Mouse (Mus musculus) effector memory CD4-positive, alpha-beta T cell, adult 7 months (primary cell): ENCODE measurements around the gene Prss28. TPM values are rescaled to one million over a fixed set of nuclear protein-coding genes. Genes with fewer than 3 reads are reported as not detected.

ENCODE experiments used
- polyA plus RNA-seq: library from polyadenylated mRNA; unstranded; fragments of 100-300 nt; shearing (Covaris generic); gene quantifications from one replicate; pipeline ENCODE4 v1.2.1, GENCODE M21; 2017

Gene Prss28
- polyA plus RNA-seq, result not detected

GRCm38 (mm10) chr17:25308346-25308745 lies at the start of gene Prss28:
Gene Prss28 (plus strand): TSS chr17:25308646.

GRCm38 (mm10) chr17:25274571-25275346 lies 33.7 kb upstream of the Prss28 start, which contains the start of gene Ube2i:
Gene Ube2i (minus strand): TSS chr17:25274622.

GRCm38 (mm10) chr17:25298094-25298493 lies 10.4 kb upstream of the Prss28 start, which contains the start of gene Prss34:
Gene Prss34 (plus strand): TSS chr17:25298394.

GRCm38 (mm10) chr17:25318354-25318753 lies 9.9 kb downstream of the Prss28 start, which contains the start of gene Prss29:
Gene Prss29 (plus strand): TSS chr17:25318654.

GRCm38 (mm10) chr17:25345462-25345861 lies 37.0 kb downstream of the Prss28 start, which contains the start of gene Tpsab1:
Gene Tpsab1 (minus strand): TSS chr17:25345562.

Other genes starting within 250 kb of the Prss28 start
- 0.29 TPM for gene Tmem204, start 225.1 kb upstream of the Prss28 start, polyA plus RNA-seq
- 10.5 TPM for gene Telo2, start 192.7 kb upstream of the Prss28 start, polyA plus RNA-seq
- 0.71 TPM for gene Ptx4, start 187.9 kb upstream of the Prss28 start, polyA plus RNA-seq
- 23.9 TPM for gene Clcn7, start 175.3 kb upstream of the Prss28 start, polyA plus RNA-seq
- gene Ccdc154, start 146.2 kb upstream of the Prss28 start, polyA plus RNA-seq, result 0.26 TPM
- not detected for gene Gm38655, start 133.2 kb upstream of the Prss28 start, polyA plus RNA-seq
- gene BC003965, start 124.1 kb upstream of the Prss28 start, polyA plus RNA-seq, result 13.8 TPM
- gene Unkl, start 120.2 kb upstream of the Prss28 start, polyA plus RNA-seq, result 47.9 TPM
- 155 TPM for gene Gnptg, start 68.5 kb upstream of the Prss28 start, polyA plus RNA-seq
- gene Tsr3, start 68.5 kb upstream of the Prss28 start, polyA plus RNA-seq, result 41.2 TPM
- 230 TPM for gene Baiap3, start 52.3 kb upstream of the Prss28 start, polyA plus RNA-seq
- gene Ube2i, start 34.0 kb upstream of the Prss28 start, polyA plus RNA-seq, result 654 TPM
- 0.94 TPM for gene Prss34, start 10.3 kb upstream of the Prss28 start, polyA plus RNA-seq
- gene Prss29, start 10.0 kb downstream of the Prss28 start, polyA plus RNA-seq, result not detected
- gene Tpsab1, start 36.9 kb downstream of the Prss28 start, polyA plus RNA-seq, result 0.63 TPM
- gene Tpsb2, start 57.7 kb downstream of the Prss28 start, polyA plus RNA-seq, result not detected
- gene Tpsg1, start 60.6 kb downstream of the Prss28 start, polyA plus RNA-seq, result not detected
- gene Cacna1h, start 125.1 kb downstream of the Prss28 start, polyA plus RNA-seq, result not detected
- gene Tekt4, start 146.0 kb downstream of the Prss28 start, polyA plus RNA-seq, result not detected
- gene Sstr5, start 188.6 kb downstream of the Prss28 start, polyA plus RNA-seq, result not detected